Mouse (Mus musculus): ENCODE measurements around the gene Prkab1.

Prkab1 gene

DNA sequence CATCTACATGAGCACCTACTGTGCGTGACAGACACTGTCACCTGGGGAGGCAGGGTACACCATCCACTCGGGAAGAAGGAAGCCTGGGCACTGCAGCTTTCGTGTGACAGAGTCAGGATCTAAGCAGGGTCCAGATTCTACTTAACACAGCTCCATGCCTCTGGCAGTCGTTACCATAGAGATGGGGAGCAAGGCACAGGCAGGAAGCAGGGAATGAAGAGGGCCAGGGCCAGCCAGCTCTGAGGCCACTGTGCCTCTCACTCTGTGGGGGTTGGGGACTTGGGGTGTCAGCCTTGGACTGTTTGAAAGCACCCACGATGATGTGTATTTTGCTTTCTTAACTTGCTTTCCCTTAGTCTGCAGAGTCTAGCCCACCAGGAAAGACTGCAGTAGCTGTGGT is 46.1 kb downstream of the Prkab1 start:
- no peak for DNase-seq (ENCODE audit: low read depth)

DNA sequence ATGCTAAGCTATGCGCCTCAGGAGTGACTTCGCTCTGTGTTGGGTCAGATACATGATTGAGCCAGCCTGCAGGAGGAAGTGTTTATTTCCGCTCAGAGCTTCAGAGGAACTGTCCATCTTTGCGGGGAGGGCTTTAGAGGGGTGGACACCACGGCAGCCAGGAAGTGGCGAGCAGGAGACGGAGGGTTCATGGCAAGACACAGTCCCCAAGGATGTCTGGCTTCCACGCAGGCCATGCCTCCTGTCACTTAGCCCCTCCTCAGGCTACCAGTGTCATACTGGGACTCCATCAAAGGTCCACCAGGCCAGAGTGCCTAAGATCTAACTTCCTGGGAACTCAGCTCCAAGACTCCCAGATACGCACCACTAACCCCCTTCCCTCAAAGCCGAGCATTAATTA is 46.6 kb downstream of the Prkab1 start:
- DNase-seq (ENCODE audit: low read depth), result no peak

DNA sequence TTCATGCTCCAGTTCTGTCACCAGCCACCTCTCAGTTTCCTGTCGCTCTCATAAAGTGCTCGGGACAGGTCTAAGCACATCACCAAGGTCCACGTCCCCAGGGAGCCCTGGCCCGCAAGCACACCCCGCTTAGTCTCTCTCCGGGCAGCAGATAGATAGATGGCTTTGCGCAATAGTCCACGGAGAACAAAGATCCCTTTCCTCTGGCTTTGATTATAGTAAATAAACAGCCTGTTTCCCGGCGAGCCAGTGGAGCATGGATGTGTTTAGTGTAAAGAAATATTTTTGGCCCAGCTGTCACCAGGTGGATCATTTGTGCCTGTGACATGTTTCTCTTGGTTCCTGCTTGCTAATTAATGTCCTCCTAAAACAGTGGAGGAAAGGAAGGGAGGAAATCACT is 47.0 kb downstream of the Prkab1 start:
- DNase-seq (ENCODE audit: low read depth), result peak; percentile 7

DNA sequence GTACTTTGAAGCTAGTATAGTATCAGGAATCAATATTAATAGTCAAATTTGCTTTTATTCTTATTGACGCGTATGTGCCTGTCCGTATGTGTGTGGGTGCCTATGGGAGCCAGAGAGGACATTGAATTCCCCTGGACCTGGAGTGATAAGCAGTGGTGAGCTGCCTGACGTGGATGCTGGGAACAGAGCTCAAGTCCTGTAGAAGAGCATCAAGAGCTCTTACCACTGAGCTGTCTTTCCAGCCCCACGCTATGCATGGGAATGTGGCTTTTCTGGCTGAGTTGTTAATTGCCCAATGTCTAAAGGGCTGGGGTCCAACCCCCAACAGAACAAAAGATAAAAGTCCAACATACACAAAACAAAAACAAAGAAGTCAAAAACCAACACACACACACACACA is 47.9 kb downstream of the Prkab1 start:
- no peak for DNase-seq (ENCODE audit: low read depth)

DNA sequence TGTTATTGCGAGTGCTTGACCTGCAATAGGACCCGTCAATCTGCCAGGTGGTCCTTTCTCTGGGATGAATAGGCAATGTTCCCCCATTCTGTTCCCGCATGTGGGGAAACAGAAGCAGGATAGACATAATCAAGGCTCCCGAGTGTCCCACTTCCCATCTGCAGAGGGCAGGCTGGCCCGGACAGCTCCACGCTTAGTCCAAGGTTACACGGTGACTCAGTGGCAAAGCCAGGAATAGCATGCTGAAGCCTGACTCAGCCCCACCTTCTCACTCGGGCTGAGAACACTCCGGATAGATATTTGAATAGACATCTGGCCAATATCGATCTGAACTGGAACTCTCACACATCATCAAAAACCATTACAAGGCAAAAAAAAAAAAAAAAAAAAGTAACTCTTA is 48.6 kb downstream of the Prkab1 start:
- DNase-seq (ENCODE audit: low read depth), result peak; percentile 5

DNA sequence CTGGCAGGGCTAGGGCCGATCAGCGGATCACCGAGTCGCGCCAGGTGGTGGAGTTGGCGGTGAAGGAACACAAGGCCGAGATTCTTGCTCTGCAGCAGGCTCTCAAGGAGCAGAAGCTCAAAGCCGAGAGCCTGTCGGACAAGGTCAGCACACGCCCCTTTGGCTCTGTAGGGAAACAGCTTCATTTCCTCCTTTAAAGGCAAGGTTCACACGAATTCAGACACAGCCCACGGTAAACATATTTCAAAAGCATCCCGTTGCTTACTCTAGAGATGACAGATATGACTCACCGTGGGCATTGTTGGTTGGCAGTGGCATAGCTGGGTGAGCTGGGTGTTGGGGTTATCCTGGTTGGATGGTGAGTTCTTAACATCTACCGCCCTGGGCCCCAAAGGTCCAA is 53.1 kb downstream of the Prkab1 start:
- peak; percentile 6 for DNase-seq (ENCODE audit: low read depth)

Data from NIH3T3 (cell line).